Mouse (Mus musculus) spleen, adult 2 months (tissue): Measurements from ENCODE around the gene Gm45623. TPM values are rescaled to one million over a fixed set of nuclear protein-coding genes. Genes with fewer than 3 reads are reported as not detected.
A peak's percentile ranks its signal among the peaks of the same experiment; 100 is the strongest.

Experiments used
- DNase-seq, 2 experiments: peaks; one replicate each; pipeline versions ENCODE4 v3.0.0 to v3.0.0-alpha.2; 2012 to 2021; ENCODE audit warnings: low spot score in 2 of 2, low read depth in 1 of 2
- H3K27ac ChIP-seq: fragments of 200-500 bp; 2 replicates; pipeline ENCODE4 v1.5.1; 2012; ENCODE audit warnings: low read length, inconsistent platforms; ENCODE audit not compliant: insufficient read depth
- H3K27me3 ChIP-seq: fragments of 200-500 bp; 2 replicates; pipeline ENCODE4 v1.6.1; 2012; ENCODE audit warnings: mild to moderate bottlenecking, moderate library complexity, low read length, inconsistent platforms; ENCODE audit not compliant: control insufficient read depth, insufficient read depth
- H3K36me3 ChIP-seq: fragments of 200-500 bp; 2 replicates; pipeline ENCODE4 v1.6.1; 2012; ENCODE audit warnings: mild to moderate bottlenecking, low read length, inconsistent platforms; ENCODE audit not compliant: control insufficient read depth, insufficient read depth
- H3K4me1 ChIP-seq: fragments of 200-500 bp; 2 replicates; pipeline ENCODE4 v1.6.1; 2011; ENCODE audit warnings: inconsistent platforms; ENCODE audit not compliant: control insufficient read depth, insufficient read depth, insufficient read length
- H3K4me3 ChIP-seq: fragments of 200-500 bp; 2 replicates; pipeline ENCODE4 v1.5.1; 2011; ENCODE audit warnings: mild to moderate bottlenecking, inconsistent platforms; ENCODE audit not compliant: insufficient read depth, insufficient read length; ENCODE audit errors: extremely low read depth
- CTCF ChIP-seq: fragments of 200-500 bp; IDR thresholded peaks from 2 replicates; pipeline ENCODE4 v1.5.1; 2011; ENCODE audit warnings: mild to moderate bottlenecking, inconsistent platforms; ENCODE audit not compliant: insufficient read depth, insufficient read length, insufficient replicate concordance; ENCODE audit errors: extremely low read depth
- POLR2A ChIP-seq: fragments of 200-500 bp; IDR thresholded peaks from 2 replicates; pipeline ENCODE4 v1.6.1; 2011; ENCODE audit warnings: low read depth, low read length, inconsistent platforms
- WGBS: fragments of 180-500 bp; shearing (Covaris S2); methylation state at CpG from one replicate; pipeline ENCODE4 v1.1.7; 2018; 5-methylcytosine and 5-hydroxymethylcytosine counted together
- polyA plus RNA-seq: library from polyadenylated mRNA; depleted of rRNA; stranded (reverse); fragments of >200 nt; gene quantifications from 2 replicates; pipeline ENCODE4 v1.2.3, GENCODE M21; 2012

Gm45623 gene
- polyA plus RNA-seq, 1 experiment, result 0.25 TPM

DNA sequence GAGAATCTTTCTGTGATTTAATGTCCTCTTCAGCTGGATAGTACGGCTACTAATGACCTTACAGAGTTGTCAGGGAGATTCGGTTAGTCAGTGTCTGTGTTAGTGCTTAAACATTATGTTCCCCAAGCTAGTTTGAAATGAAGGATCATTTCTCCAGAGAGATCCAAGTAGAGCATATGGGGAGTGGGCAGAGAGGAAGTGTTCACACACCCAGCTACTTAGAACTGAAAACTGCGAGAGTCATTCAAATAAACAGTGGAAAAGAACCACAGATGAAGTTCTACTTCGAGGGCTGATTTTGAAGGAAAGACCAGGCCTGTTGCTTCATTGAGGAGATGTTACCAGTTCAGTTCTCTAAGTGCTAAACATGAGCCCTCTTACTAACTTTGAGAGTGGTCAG lies 27.1 kb downstream of the Gm45623 start:
- WGBS, result 91% methylated on average over 4 of the region's 4 CpGs
- no peak for DNase-seq
- Histone ChIP-seq H3K27ac (no peak overlapping the region), H3K36me3 (peaks cover 25% of the 10 kb centered on the region), H3K27me3 (no peaks in the 10 kb centered on the region), H3K4me1 (no peaks in the 10 kb centered on the region), H3K4me3 (no peak overlapping the region)
- TF ChIP-seq POLR2A, result no peak
- no peak for TF ChIP-seq CTCF

DNA sequence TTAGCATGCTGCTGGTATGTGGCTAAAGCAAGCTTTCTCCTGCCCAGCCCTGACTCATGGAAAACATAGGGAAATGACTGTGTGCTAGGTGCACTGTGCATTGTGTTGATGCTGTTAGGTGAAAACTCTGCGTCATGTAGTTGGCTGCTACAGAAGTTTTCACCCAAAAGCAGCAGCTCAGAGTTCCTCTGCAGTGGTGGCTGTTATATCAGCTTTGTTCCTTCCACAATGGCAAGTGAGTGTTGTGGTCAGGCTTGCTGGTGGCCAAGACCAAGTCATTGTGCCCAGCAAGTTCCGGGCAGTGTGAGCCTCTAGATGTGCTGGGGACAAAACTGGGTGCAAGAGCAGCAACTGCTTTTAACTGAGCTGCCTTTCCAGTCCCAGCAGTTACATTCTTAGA lies 41.4 kb downstream of the Gm45623 start:
- no peak overlapping the region for H3K27ac ChIP-seq
- 99% methylated on average over 2 of the region's 2 CpGs for WGBS

DNA sequence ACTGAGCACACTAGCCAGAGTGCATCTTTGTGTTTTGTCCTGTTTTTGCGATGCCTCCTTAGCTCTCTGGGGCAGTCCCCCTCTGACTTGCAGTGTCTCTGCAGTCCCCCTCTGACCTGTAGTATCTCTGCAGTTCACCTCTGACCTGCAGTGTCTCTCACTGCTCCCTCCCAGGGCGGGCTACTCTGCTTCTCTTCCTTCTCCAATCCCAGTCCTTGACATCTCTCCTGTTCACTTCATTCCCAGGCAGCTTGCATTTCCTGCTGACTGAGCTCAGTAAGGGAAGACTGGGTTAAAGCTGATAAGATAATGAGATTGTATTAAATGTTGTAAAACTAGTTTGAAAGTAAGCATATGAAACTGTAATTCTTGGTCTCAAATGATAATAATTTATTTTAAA lies 43.0 kb downstream of the Gm45623 start:
- WGBS, result 88% methylated on average over 2 of the region's 2 CpGs
- Histone ChIP-seq H3K27me3 (no peaks in the 10 kb centered on the region), H3K27ac (no peak overlapping the region), H3K36me3 (no peaks in the 10 kb centered on the region), H3K4me1 (peaks cover 4% of the 10 kb centered on the region; the same call in 1 of the 2 replicates), H3K4me3 (no peak overlapping the region)
- TF ChIP-seq POLR2A (no peak), CTCF (no peak)
- no peak for DNase-seq

More for the DNA sequence above, 41.4 kb downstream of the Gm45623 start:
- Histone ChIP-seq H3K36me3 (no peaks in the 10 kb centered on the region), H3K27me3 (no peaks in the 10 kb centered on the region), H3K4me3 (no peak overlapping the region), H3K4me1 (peaks cover 4% of the 10 kb centered on the region; the same call in 1 of the 2 replicates)
- DNase-seq, result no peak
- TF ChIP-seq CTCF, result no peak
- TF ChIP-seq POLR2A, result no peak

DNA sequence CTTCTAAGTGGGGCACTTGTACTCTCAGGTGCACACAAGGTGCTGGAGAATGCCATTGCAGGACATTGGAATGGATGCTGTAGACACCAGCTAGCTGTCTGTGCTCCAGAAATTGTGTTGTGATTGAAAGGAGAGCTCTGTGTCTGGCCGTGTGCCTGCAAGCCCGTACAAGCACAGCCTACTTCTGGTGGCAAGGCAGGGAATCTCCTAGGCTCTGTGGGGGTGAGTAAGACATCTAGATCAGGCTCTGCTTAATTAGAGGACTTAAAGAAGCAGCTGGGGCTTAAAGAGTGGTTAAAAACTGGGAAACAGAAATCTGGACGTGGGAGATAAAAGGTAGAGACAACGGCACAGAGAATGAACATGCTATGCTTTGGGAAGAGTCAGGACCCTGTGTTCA lies 46.0 kb downstream of the Gm45623 start:
- WGBS, result 85% methylated on average over 4 of the region's 4 CpGs
- no peak for TF ChIP-seq POLR2A
- TF ChIP-seq CTCF, result no peak
- Histone ChIP-seq H3K27ac (no peak overlapping the region), H3K27me3 (no peaks in the 10 kb centered on the region), H3K36me3 (no peaks in the 10 kb centered on the region), H3K4me3 (no peak overlapping the region), H3K4me1 (peaks cover 16% of the 10 kb centered on the region; the same call in 1 of the 2 replicates)
- DNase-seq, result no peak

DNA sequence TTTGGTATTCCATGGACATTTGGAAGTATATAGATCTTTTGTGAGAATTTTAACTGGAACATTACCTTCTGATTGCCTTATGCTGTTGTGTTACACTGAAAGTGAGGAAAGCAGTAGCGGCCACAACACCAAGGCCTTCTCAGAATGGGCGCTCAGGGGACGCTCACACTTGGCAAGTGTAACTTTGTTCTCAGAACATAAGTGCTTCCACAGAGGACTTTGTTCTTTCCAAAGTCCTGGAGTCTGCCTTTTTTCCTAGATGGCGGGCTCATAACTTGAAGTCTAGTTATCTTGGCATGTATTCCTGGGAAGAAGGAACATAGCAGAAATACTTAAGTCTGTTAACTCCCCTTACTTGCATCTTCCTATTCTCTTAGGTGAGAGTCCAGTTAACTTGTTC lies 46.5 kb downstream of the Gm45623 start:
- WGBS, result 96% methylated on average over 4 of the region's 4 CpGs
- Histone ChIP-seq H3K27ac (no peak overlapping the region), H3K27me3 (no peaks in the 10 kb centered on the region), H3K4me1 (peaks cover 16% of the 10 kb centered on the region; the same call in 1 of the 2 replicates), H3K36me3 (no peaks in the 10 kb centered on the region), H3K4me3 (no peak overlapping the region)
- TF ChIP-seq POLR2A, result no peak
- TF ChIP-seq CTCF, result no peak
- no peak for DNase-seq

DNA sequence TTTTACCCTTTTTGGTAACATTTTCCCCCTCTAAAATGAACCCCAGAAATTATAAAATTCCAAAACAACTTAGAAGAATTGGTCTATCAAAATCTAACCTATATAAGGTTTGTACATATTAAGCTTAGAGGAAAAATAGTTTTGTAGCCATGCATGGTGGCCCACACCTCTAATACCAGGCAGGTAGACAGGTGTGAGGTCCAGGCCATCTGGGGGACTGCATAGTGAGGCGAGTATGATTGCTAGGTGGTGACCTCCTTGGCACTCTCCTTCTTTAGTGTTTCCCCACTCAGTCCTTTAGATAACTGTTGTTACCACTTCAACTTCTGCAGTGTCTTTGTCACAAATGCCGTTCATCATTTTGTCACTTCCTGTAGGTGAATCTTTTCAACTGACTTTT lies 49.0 kb downstream of the Gm45623 start:
- H3K4me3 ChIP-seq, result no peak overlapping the region
- DNase-seq, result no peak
- TF ChIP-seq CTCF (no peak), POLR2A (no peak)
- peaks cover 12% of the 10 kb centered on the region; the same call in 1 of the 2 replicates for H3K4me1 ChIP-seq
- H3K27ac ChIP-seq, result no peak overlapping the region
- H3K27me3 ChIP-seq, result no peaks in the 10 kb centered on the region
- no peaks in the 10 kb centered on the region for H3K36me3 ChIP-seq
- 51% methylated on average over 2 of the region's 2 CpGs for WGBS

DNA sequence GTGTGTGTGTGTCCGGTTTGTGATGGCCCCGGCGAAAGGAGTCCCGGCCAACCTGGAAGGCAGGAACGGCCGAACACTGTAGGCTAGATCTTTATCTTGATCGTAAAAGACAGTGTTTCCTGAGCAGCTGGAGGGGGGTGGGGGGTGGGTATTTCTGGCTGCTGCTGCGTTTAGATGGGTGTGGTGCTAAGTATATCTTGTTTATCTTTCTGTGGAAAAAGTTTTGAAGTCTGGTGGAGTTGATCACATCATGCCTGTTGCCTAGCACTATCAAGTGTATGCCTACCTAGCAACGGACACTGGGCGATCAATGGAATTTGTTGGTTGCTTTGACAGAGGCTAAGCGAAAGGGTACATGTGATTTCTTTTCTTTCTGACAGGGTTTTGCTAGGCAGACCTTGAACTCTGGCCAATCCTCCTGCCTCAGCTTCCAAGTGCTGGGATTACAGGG lies 49.7 kb downstream of the Gm45623 start:
- Histone ChIP-seq H3K4me3 (peak overlapping the region; percentile 93), H3K4me1 (peaks cover 12% of the 10 kb centered on the region; the same call in 1 of the 2 replicates), H3K27me3 (no peaks in the 10 kb centered on the region), H3K27ac (peak overlapping the region; percentile 90), H3K36me3 (no peaks in the 10 kb centered on the region)
- 2% methylated on average over 11 of the region's 11 CpGs for WGBS
- peak in 1 of 2 experiments; percentile 70 for DNase-seq
- TF ChIP-seq POLR2A (no peak), CTCF (no peak)
